Mouse (Mus musculus): ENCODE results near the gene Ccser1. TPM values are rescaled to one million over a fixed set of nuclear protein-coding genes. Genes with fewer than 3 reads are reported as not detected.

The Ccser1 gene
- polyA plus RNA-seq, 1 experiment from 2014 or later, result 11.3 TPM

DNA sequence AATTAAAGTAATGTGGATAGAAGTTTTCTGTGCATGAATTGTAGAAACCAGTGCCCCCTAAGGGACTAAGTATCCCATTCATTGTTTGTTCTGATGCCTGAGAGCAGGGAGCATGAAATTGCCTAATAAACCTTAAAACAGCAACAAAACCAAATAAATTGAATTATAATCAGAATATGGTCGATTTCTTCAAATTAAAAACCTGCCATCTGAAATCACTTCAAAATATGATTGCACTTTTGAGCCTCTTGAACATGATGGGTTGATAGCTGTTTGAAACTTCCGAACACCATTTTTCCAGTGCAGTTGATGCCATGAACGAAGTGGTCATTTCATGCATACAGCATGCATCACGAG, 886.9 kb downstream of the Ccser1 start:
- Histone ChIP-seq H3K27ac (ENCODE audit: low read depth, low read length) (no peak overlapping the region), H3K36me3 (ENCODE audit: control insufficient read depth, insufficient read depth, low read length) (no peaks in the 10 kb centered on the region), H3K4me1 (ENCODE audit: control insufficient read depth, insufficient read depth, low read length) (no peaks in the 10 kb centered on the region), H3K9ac (ENCODE audit: low read length) (no peak overlapping the region), H3K9me3 (ENCODE audit: control insufficient read depth, low read length) (no peaks in the 10 kb centered on the region), H3K4me3 (ENCODE audit: low read depth, low read length) (no peak overlapping the region), H3K4me2 (ENCODE audit: low read depth) (no peak overlapping the region), H3K27me3 (ENCODE audit: control insufficient read depth, insufficient read depth, low read length) (no peaks in the 10 kb centered on the region)
- no peak for ATAC-seq (ENCODE audit: insufficient read depth, low FRiP score, low TSS enrichment)
- DNase-seq (ENCODE audit: low spot score), result no peak
- 76% methylated on average over 4 of the region's 4 CpGs for WGBS

DNA sequence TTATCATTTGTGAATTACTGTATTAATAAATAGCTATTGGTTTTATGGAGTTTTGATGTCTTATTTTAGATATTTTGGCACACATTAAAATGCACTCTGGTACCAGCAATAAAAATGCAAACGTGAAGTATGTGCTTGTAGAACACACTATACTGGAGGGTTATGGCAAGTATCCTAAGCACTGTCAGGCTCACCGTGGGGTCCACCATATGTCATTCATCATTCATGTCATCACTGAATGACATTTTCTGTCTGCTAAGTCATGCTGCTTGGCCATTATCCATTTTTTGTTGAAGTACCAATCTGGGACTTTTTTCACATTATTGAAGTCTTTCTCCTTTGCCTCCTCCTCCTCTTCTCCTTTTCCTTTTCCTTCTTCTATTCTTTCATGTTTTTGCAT, 925.3 kb downstream of the Ccser1 start:
- H3K27me3 ChIP-seq (ENCODE audit: control insufficient read depth, insufficient read depth, low read length), result no peaks in the 10 kb centered on the region
- no peak overlapping the region for H3K27ac ChIP-seq (ENCODE audit: low read depth, low read length)
- H3K36me3 ChIP-seq (ENCODE audit: control insufficient read depth, insufficient read depth, low read length), result no peaks in the 10 kb centered on the region
- H3K9me3 ChIP-seq (ENCODE audit: control insufficient read depth, low read length), result no peaks in the 10 kb centered on the region
- 54% methylated on average over 2 of the region's 2 CpGs for WGBS
- no peak overlapping the region for H3K9ac ChIP-seq (ENCODE audit: low read length)
- ATAC-seq (ENCODE audit: insufficient read depth, low FRiP score, low TSS enrichment), result no peak
- no peaks in the 10 kb centered on the region for H3K4me1 ChIP-seq (ENCODE audit: control insufficient read depth, insufficient read depth, low read length)
- H3K4me3 ChIP-seq (ENCODE audit: low read depth, low read length), result no peak overlapping the region
- H3K4me2 ChIP-seq (ENCODE audit: low read depth), result no peak overlapping the region
- no peak for DNase-seq (ENCODE audit: low spot score)

DNA sequence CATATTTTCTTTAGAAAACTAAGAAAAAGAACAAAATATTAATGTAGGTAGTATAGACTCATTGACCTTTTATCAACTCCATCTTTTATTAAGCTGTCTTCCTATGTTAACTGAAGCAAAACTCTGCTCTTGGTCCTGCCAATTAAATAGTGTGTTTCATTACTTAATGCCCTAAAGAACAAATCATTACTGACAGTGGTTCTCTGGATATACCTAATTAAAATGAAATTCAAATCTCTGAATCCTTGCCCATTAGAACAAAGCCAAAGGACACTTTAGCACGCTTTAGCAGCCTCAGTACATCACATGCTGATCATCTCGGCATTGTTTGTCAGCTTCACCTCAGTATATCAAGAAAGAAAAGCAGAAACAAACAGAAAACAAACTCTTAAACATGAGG, 952.4 kb downstream of the Ccser1 start:
- no peaks in the 10 kb centered on the region for H3K36me3 ChIP-seq (ENCODE audit: control insufficient read depth, insufficient read depth, low read length)
- ATAC-seq (ENCODE audit: insufficient read depth, low FRiP score, low TSS enrichment) (no peak), DNase-seq (ENCODE audit: low spot score) (no peak)
- 81% methylated on average over 2 of the region's 2 CpGs for WGBS
- H3K9ac ChIP-seq (ENCODE audit: low read length), result no peak overlapping the region
- no peak overlapping the region for H3K27ac ChIP-seq (ENCODE audit: low read depth, low read length)
- no peaks in the 10 kb centered on the region for H3K27me3 ChIP-seq (ENCODE audit: control insufficient read depth, insufficient read depth, low read length)
- no peak overlapping the region for H3K4me3 ChIP-seq (ENCODE audit: low read depth, low read length)
- no peaks in the 10 kb centered on the region for H3K4me1 ChIP-seq (ENCODE audit: control insufficient read depth, insufficient read depth, low read length)
- no peak overlapping the region for H3K4me2 ChIP-seq (ENCODE audit: low read depth)
- no peaks in the 10 kb centered on the region for H3K9me3 ChIP-seq (ENCODE audit: control insufficient read depth, low read length)

DNA sequence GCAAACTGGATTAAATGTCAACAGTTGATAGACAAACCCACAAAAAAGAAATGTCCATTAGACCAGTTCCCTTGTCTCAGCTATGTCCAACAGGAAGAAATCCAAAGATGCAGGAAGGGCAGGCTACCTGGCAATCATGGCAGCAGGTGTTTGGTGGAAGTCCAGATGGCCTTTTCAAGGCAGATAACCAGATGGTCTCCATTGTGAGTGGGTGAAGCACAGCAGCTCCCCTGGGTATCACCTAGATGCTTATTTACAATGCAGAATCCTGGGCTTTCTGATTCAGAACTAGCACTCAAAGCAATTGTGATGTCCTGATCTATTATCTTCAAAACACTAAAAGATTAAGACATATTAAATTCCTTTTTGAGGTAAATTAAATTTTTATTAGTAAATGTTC, 980.2 kb downstream of the Ccser1 start:
- Histone ChIP-seq H3K9ac (ENCODE audit: low read length) (no peak overlapping the region), H3K36me3 (ENCODE audit: control insufficient read depth, insufficient read depth, low read length) (no peaks in the 10 kb centered on the region), H3K27me3 (ENCODE audit: control insufficient read depth, insufficient read depth, low read length) (no peaks in the 10 kb centered on the region), H3K9me3 (ENCODE audit: control insufficient read depth, low read length) (no peaks in the 10 kb centered on the region), H3K4me1 (ENCODE audit: control insufficient read depth, insufficient read depth, low read length) (no peaks in the 10 kb centered on the region), H3K4me2 (ENCODE audit: low read depth) (no peak overlapping the region), H3K27ac (ENCODE audit: low read depth, low read length) (no peak overlapping the region), H3K4me3 (ENCODE audit: low read depth, low read length) (no peak overlapping the region)
- peak; percentile 12 for DNase-seq (ENCODE audit: low spot score)
- ATAC-seq (ENCODE audit: insufficient read depth, low FRiP score, low TSS enrichment), result no peak

DNA sequence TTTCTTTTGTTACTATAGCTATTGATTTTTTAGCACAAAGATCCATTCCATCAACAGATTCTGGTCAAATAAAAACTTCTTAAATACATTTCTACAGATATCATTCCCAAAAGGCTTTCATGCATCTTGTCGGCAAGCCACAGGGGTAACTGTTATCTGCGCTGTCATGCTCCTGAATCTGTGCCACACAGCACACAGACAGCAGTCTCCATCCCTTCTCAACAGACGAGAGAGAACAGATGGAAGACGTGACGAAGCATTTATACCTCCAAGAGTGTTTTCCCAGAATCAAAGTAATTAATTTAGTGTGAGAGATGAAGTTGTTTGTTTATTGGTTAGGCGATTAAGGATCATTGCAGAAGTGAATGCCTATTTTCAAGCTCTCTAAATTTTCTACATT, 982.5 kb downstream of the Ccser1 start:
- no peak overlapping the region for H3K9ac ChIP-seq (ENCODE audit: low read length)
- no peak for ATAC-seq (ENCODE audit: insufficient read depth, low FRiP score, low TSS enrichment)
- no peak for DNase-seq (ENCODE audit: low spot score)
- 71% methylated on average over 6 of the region's 6 CpGs for WGBS
- H3K36me3 ChIP-seq (ENCODE audit: control insufficient read depth, insufficient read depth, low read length), result no peaks in the 10 kb centered on the region
- H3K4me2 ChIP-seq (ENCODE audit: low read depth), result no peak overlapping the region
- no peaks in the 10 kb centered on the region for H3K9me3 ChIP-seq (ENCODE audit: control insufficient read depth, low read length)
- H3K27me3 ChIP-seq (ENCODE audit: control insufficient read depth, insufficient read depth, low read length), result no peaks in the 10 kb centered on the region
- H3K4me3 ChIP-seq (ENCODE audit: low read depth, low read length), result no peak overlapping the region
- H3K4me1 ChIP-seq (ENCODE audit: control insufficient read depth, insufficient read depth, low read length), result no peaks in the 10 kb centered on the region
- H3K27ac ChIP-seq (ENCODE audit: low read depth, low read length), result no peak overlapping the region

GRCm38 (mm10) chr6:62163826-62164225, 983.7 kb downstream of the Ccser1 start:
- Histone ChIP-seq H3K4me3 (ENCODE audit: low read depth, low read length) (no peak overlapping the region), H3K9ac (ENCODE audit: low read length) (no peak overlapping the region), H3K27ac (ENCODE audit: low read depth, low read length) (no peak overlapping the region), H3K27me3 (ENCODE audit: control insufficient read depth, insufficient read depth, low read length) (no peaks in the 10 kb centered on the region), H3K4me2 (ENCODE audit: low read depth) (no peak overlapping the region), H3K36me3 (ENCODE audit: control insufficient read depth, insufficient read depth, low read length) (no peaks in the 10 kb centered on the region), H3K4me1 (ENCODE audit: control insufficient read depth, insufficient read depth, low read length) (no peaks in the 10 kb centered on the region), H3K9me3 (ENCODE audit: control insufficient read depth, low read length) (no peaks in the 10 kb centered on the region)
- no peak for ATAC-seq (ENCODE audit: insufficient read depth, low FRiP score, low TSS enrichment)
- DNase-seq (ENCODE audit: low spot score), result peak; percentile 16
- 24% methylated on average over 3 of the region's 3 CpGs for WGBS

GRCm38 (mm10) chr6:62196496-62197188, 1016.5 kb downstream of the Ccser1 start:
- no peaks in the 10 kb centered on the region for H3K4me1 ChIP-seq (ENCODE audit: control insufficient read depth, insufficient read depth, low read length)
- H3K4me3 ChIP-seq (ENCODE audit: low read depth, low read length), result no peak overlapping the region
- WGBS, result 88% methylated on average over 6 of the region's 6 CpGs
- no peak overlapping the region for H3K9ac ChIP-seq (ENCODE audit: low read length)
- no peak overlapping the region for H3K27ac ChIP-seq (ENCODE audit: low read depth, low read length)
- DNase-seq (ENCODE audit: low spot score) (no peak), ATAC-seq (ENCODE audit: insufficient read depth, low FRiP score, low TSS enrichment) (no peak)
- H3K27me3 ChIP-seq (ENCODE audit: control insufficient read depth, insufficient read depth, low read length), result no peaks in the 10 kb centered on the region
- H3K36me3 ChIP-seq (ENCODE audit: control insufficient read depth, insufficient read depth, low read length), result no peaks in the 10 kb centered on the region
- H3K9me3 ChIP-seq (ENCODE audit: control insufficient read depth, low read length), result no peaks in the 10 kb centered on the region
- no peak overlapping the region for H3K4me2 ChIP-seq (ENCODE audit: low read depth)

DNA sequence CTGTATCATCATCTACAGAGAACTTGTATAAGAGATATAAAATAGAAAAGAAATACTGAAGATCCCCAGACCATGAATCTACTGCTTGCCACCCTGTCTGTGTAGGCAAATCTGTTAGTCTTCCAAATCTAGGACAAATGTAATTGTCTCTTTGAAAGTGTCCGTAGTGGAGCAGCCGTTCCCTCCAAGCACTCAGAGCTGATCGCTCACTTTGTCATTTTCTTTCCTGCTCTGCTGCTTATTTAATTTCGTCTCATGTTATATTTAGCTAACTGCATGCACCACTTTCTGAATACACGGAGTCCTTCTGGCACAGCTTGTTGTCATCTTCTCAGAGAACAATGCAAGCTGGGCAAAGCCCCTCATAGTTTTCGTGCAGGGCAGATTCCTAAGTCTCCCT, 1018.6 kb downstream of the Ccser1 start:
- H3K4me1 ChIP-seq (ENCODE audit: control insufficient read depth, insufficient read depth, low read length), result no peaks in the 10 kb centered on the region
- WGBS, result 80% methylated on average over 6 of the region's 6 CpGs
- H3K36me3 ChIP-seq (ENCODE audit: control insufficient read depth, insufficient read depth, low read length), result no peaks in the 10 kb centered on the region
- no peak overlapping the region for H3K4me2 ChIP-seq (ENCODE audit: low read depth)
- DNase-seq (ENCODE audit: low spot score), result no peak
- no peaks in the 10 kb centered on the region for H3K9me3 ChIP-seq (ENCODE audit: control insufficient read depth, low read length)
- no peak overlapping the region for H3K4me3 ChIP-seq (ENCODE audit: low read depth, low read length)
- ATAC-seq (ENCODE audit: insufficient read depth, low FRiP score, low TSS enrichment), result no peak
- no peak overlapping the region for H3K9ac ChIP-seq (ENCODE audit: low read length)
- H3K27ac ChIP-seq (ENCODE audit: low read depth, low read length), result no peak overlapping the region
- H3K27me3 ChIP-seq (ENCODE audit: control insufficient read depth, insufficient read depth, low read length), result no peaks in the 10 kb centered on the region

GRCm38 (mm10) chr6:62205013-62205412, 1024.9 kb downstream of the Ccser1 start:
- Histone ChIP-seq H3K9ac (ENCODE audit: low read length) (no peak overlapping the region), H3K4me1 (ENCODE audit: control insufficient read depth, insufficient read depth, low read length) (no peaks in the 10 kb centered on the region), H3K36me3 (ENCODE audit: control insufficient read depth, insufficient read depth, low read length) (no peaks in the 10 kb centered on the region), H3K27me3 (ENCODE audit: control insufficient read depth, insufficient read depth, low read length) (no peaks in the 10 kb centered on the region), H3K4me2 (ENCODE audit: low read depth) (no peak overlapping the region), H3K4me3 (ENCODE audit: low read depth, low read length) (no peak overlapping the region), H3K9me3 (ENCODE audit: control insufficient read depth, low read length) (no peaks in the 10 kb centered on the region), H3K27ac (ENCODE audit: low read depth, low read length) (no peak overlapping the region)
- ATAC-seq (ENCODE audit: insufficient read depth, low FRiP score, low TSS enrichment) (peak; percentile 65; the same call in 1 of the 2 replicates), DNase-seq (ENCODE audit: low spot score) (no peak)
- 43% methylated on average over 2 of the region's 2 CpGs for WGBS

Measured in neural tube, embryonic 11.5 days (tissue).